Mouse (Mus musculus) myocyte (in vitro differentiated cells): ENCODE data around the gene Trit1. TPM values are rescaled to one million over a fixed set of nuclear protein-coding genes. Genes with fewer than 3 reads are reported as not detected.
A peak's percentile ranks its signal among the peaks of the same experiment; 100 is the strongest.

ENCODE experiments used
- H3K27me3 ChIP-seq: one replicate; pipeline ENCODE4 v1.6.1; 2011; ENCODE audit not compliant: control insufficient read depth, insufficient read depth, insufficient read length
- H3K36me3 ChIP-seq: one replicate; pipeline ENCODE4 v1.6.1; 2011; ENCODE audit not compliant: control insufficient read depth, insufficient read depth
- H3K4me2 ChIP-seq: one replicate; pipeline ENCODE4 v1.6.1; 2011; ENCODE audit warnings: low read depth, control low read depth
- H3K4me3 ChIP-seq: one replicate; pipeline ENCODE4 v1.5.1; 2011; ENCODE audit warnings: mild to moderate bottlenecking, control low read depth, moderate library complexity
- H3K79me2 ChIP-seq: one replicate; pipeline ENCODE4 v1.6.1; 2011; ENCODE audit not compliant: control insufficient read depth, insufficient read depth
- H3ac ChIP-seq: one replicate; pipeline ENCODE4 v1.6.1; 2011; ENCODE audit not compliant: control insufficient read depth, insufficient read length
- CEBPB ChIP-seq: IDR thresholded peaks from 2 replicates; pipeline ENCODE4 v1.6.1; 2011; ENCODE audit warnings: mild to moderate bottlenecking, moderate library complexity; ENCODE audit not compliant: poor library complexity, insufficient read depth, severe bottlenecking
- E2F4 ChIP-seq: IDR thresholded peaks from one replicate; pipeline ENCODE4 v1.6.1; 2011; ENCODE audit warnings: mild to moderate bottlenecking, control low read depth, moderate library complexity; ENCODE audit not compliant: insufficient read depth
- MAX ChIP-seq: IDR thresholded peaks from one replicate; pipeline ENCODE4 v1.6.1; 2011; ENCODE audit warnings: low read depth, mild to moderate bottlenecking, control low read depth
- MYOD1 ChIP-seq, 3 experiments: IDR thresholded peaks; one replicate each; pipeline ENCODE4 v1.6.1; 2011; ENCODE audit warnings: control low read depth in 2 of 3, low read depth in 2 of 3, mild to moderate bottlenecking in 2 of 3, moderate library complexity in 1 of 3; ENCODE audit not compliant: insufficient read length in 2 of 3, control insufficient read depth in 1 of 3
- MYOG ChIP-seq, 3 experiments: IDR thresholded peaks; one replicate each; pipeline ENCODE4 v1.6.1; 2011; ENCODE audit warnings: control low read depth in 2 of 3, low read depth in 2 of 3, mild to moderate bottlenecking in 2 of 3; ENCODE audit not compliant: insufficient read length in 2 of 3, control insufficient read depth in 1 of 3, insufficient read depth in 1 of 3
- POLR2A ChIP-seq: IDR thresholded peaks from one replicate; pipeline ENCODE4 v1.6.1; 2011; ENCODE audit warnings: low read depth, mild to moderate bottlenecking, control low read depth, moderate library complexity; ENCODE audit not compliant: insufficient read length
- POLR2AphosphoS2 ChIP-seq: IDR thresholded peaks from one replicate; pipeline ENCODE4 v1.6.1; 2011; ENCODE audit warnings: low read depth, control low read depth; ENCODE audit not compliant: insufficient read length
- REST ChIP-seq: IDR thresholded peaks from one replicate; pipeline ENCODE4 v1.6.1; 2011; ENCODE audit warnings: mild to moderate bottlenecking, control low read depth, moderate library complexity; ENCODE audit not compliant: insufficient read depth, insufficient read length
- SRF ChIP-seq: IDR thresholded peaks from one replicate; pipeline ENCODE4 v1.6.1; 2011; ENCODE audit warnings: low read depth; ENCODE audit not compliant: control insufficient read depth, insufficient read length
- TCF12 ChIP-seq: IDR thresholded peaks from one replicate; pipeline ENCODE4 v1.6.1; 2011; ENCODE audit warnings: mild to moderate bottlenecking, control low read depth; ENCODE audit not compliant: poor library complexity, insufficient read depth, severe bottlenecking
- TCF3 ChIP-seq: IDR thresholded peaks from one replicate; pipeline ENCODE4 v1.6.1; 2011; ENCODE audit warnings: low read depth, control low read depth; ENCODE audit not compliant: insufficient read length
- USF1 ChIP-seq: IDR thresholded peaks from one replicate; pipeline ENCODE4 v1.6.1; 2011; ENCODE audit warnings: low read depth, mild to moderate bottlenecking, control low read depth, moderate library complexity
- polyA plus RNA-seq: library from polyadenylated mRNA; unstranded; fragments of >200 nt; fragmentation: generic; extraction: Trizol; gene quantifications from one replicate; pipeline ENCODE4 v1.2.1, GENCODE M21; 2012; ENCODE audit warnings: missing spikeins

The Trit1 gene
- polyA plus RNA-seq, 1 experiment, result 14.2 TPM

- H3ac ChIP-seq, result no peak overlapping the region
- no peak for TF ChIP-seq POLR2AphosphoS2
- H3K27me3 ChIP-seq, result peaks cover 5% of the 10 kb centered on the region
- no peaks in the 10 kb centered on the region for H3K36me3 ChIP-seq
- H3K79me2 ChIP-seq, result no peaks in the 10 kb centered on the region
- no peak overlapping the region for H3K4me2 ChIP-seq
- H3K4me3 ChIP-seq, result no peak overlapping the region
These were observed 35.2 kb upstream of the Trit1 start for GRCm38 (mm10) chr4:122981238-122981637.

GRCm38 (mm10) chr4:122981930-122982329 is 34.5 kb upstream of the Trit1 start:
- H3K4me3 ChIP-seq, result no peak overlapping the region
- no peaks in the 10 kb centered on the region for H3K36me3 ChIP-seq
- no peak overlapping the region for H3K4me2 ChIP-seq
- H3K27me3 ChIP-seq, result peaks cover 5% of the 10 kb centered on the region
- H3ac ChIP-seq, result no peak overlapping the region
- TF ChIP-seq POLR2A (no peak), E2F4 (no peak), TCF3 (no peak), SRF (no peak), REST (no peak), TCF12 (no peak), MYOG (IDR thresholded peaks at IDR 0.05; ENCODE audit: control insufficient read depth in 1 of 3, insufficient read depth in 1 of 3, insufficient read length in 2 of 3, low read depth in 2 of 3) (no peak), MAX (no peak), CEBPB (no peak), USF1 (no peak), POLR2AphosphoS2 (no peak), MYOD1 (IDR thresholded peaks at IDR 0.05; ENCODE audit: control insufficient read depth in 1 of 3, insufficient read length in 2 of 3, low read depth in 2 of 3) (no peak)
- H3K79me2 ChIP-seq, result no peaks in the 10 kb centered on the region

- H3K4me2 ChIP-seq, result no peak overlapping the region
- no peak overlapping the region for H3K4me3 ChIP-seq
- H3K27me3 ChIP-seq, result peaks cover 5% of the 10 kb centered on the region
- H3ac ChIP-seq, result no peak overlapping the region
- TF ChIP-seq TCF3 (no peak), MYOG (IDR thresholded peaks at IDR 0.05; ENCODE audit: control insufficient read depth in 1 of 3, insufficient read depth in 1 of 3, insufficient read length in 2 of 3, low read depth in 2 of 3) (no peak), CEBPB (no peak), POLR2AphosphoS2 (no peak), TCF12 (no peak), E2F4 (no peak), REST (no peak), MYOD1 (IDR thresholded peaks at IDR 0.05; ENCODE audit: control insufficient read depth in 1 of 3, insufficient read length in 2 of 3, low read depth in 2 of 3) (no peak), SRF (no peak), MAX (no peak), POLR2A (no peak)
- H3K79me2 ChIP-seq, result no peaks in the 10 kb centered on the region
- H3K36me3 ChIP-seq, result no peaks in the 10 kb centered on the region
These were observed 33.9 kb upstream of the Trit1 start for GRCm38 (mm10) chr4:122982537-122982936.

- H3K27me3 ChIP-seq, result peaks cover 5% of the 10 kb centered on the region
- H3ac ChIP-seq, result no peak overlapping the region
- H3K4me3 ChIP-seq, result no peak overlapping the region
- H3K36me3 ChIP-seq, result no peaks in the 10 kb centered on the region
- TF ChIP-seq MYOD1 (IDR thresholded peaks at IDR 0.05; ENCODE audit: control insufficient read depth in 1 of 3, insufficient read length in 2 of 3, low read depth in 2 of 3) (no peak), TCF3 (no peak), SRF (no peak), REST (no peak), POLR2AphosphoS2 (no peak), USF1 (no peak), MYOG (IDR thresholded peaks at IDR 0.05; ENCODE audit: control insufficient read depth in 1 of 3, insufficient read depth in 1 of 3, insufficient read length in 2 of 3, low read depth in 2 of 3) (no peak), CEBPB (no peak), MAX (no peak), POLR2A (no peak), TCF12 (no peak), E2F4 (no peak)
- no peaks in the 10 kb centered on the region for H3K79me2 ChIP-seq
- H3K4me2 ChIP-seq, result no peak overlapping the region
These were observed 32.7 kb upstream of the Trit1 start for GRCm38 (mm10) chr4:122983486-122984261.

GRCm38 (mm10) chr4:122985110-122985509 is 31.3 kb upstream of the Trit1 start:
- TF ChIP-seq SRF, result no peak
- peak in 1 of 3 experiments; percentile 17 for TF ChIP-seq MYOG (IDR thresholded peaks at IDR 0.05; ENCODE audit: control insufficient read depth in 1 of 3, insufficient read depth in 1 of 3, insufficient read length in 2 of 3, low read depth in 2 of 3)
- no peak for TF ChIP-seq TCF12
- TF ChIP-seq MAX, result no peak
- no peak for TF ChIP-seq MYOD1 (IDR thresholded peaks at IDR 0.05; ENCODE audit: control insufficient read depth in 1 of 3, insufficient read length in 2 of 3, low read depth in 2 of 3)
- Histone ChIP-seq H3K4me3 (no peak overlapping the region), H3K79me2 (no peaks in the 10 kb centered on the region), H3K4me2 (no peak overlapping the region), H3K27me3 (peaks cover 5% of the 10 kb centered on the region), H3ac (no peak overlapping the region), H3K36me3 (no peaks in the 10 kb centered on the region)
